Mouse (Mus musculus): ENCODE results near the gene Gm20716.

- no peak for TF ChIP-seq TAL1 (IDR thresholded peaks at IDR 0.05; ENCODE audit: low read length)
- TF ChIP-seq USF2 (IDR thresholded peaks at IDR 0.05; ENCODE audit: borderline replicate concordance in 1 of 2, insufficient read depth in 1 of 2, low read depth in 1 of 2, low read length in 2 of 2): no peak
- no peak for TF ChIP-seq RAD21 (IDR thresholded peaks at IDR 0.05; ENCODE audit: low read depth, low read length)
- TF ChIP-seq HCFC1 (IDR thresholded peaks at IDR 0.05; ENCODE audit: low read depth, low read length): no peak
These were observed 54.2 kb downstream of the Gm20716 start for GRCm38 (mm10) chr2:168175946-168176345.

Measured in MEL (cell line).